Mouse (Mus musculus) heart, embryonic 15.5 days (tissue): ENCODE data around the gene Gpi1. TPM values are rescaled to one million over a fixed set of nuclear protein-coding genes. Genes with fewer than 3 reads are reported as not detected.

Experiments used
- ATAC-seq: fragments of 200-750 bp; cut with Nextera tagmentation; replicated peaks from 2 replicates; pipeline ENCODE4 v1.8.0; 2017; ENCODE audit warnings: low read depth, moderate TSS enrichment; ENCODE audit not compliant: insufficient number of reproducible peaks, insufficient read depth, low FRiP score
- H3K27ac ChIP-seq: fragments of 300-500 bp; sonication (generic); 2 replicates; pipeline ENCODE4 v1.5.1; 2015; ENCODE audit warnings: mild to moderate bottlenecking, inconsistent platforms
- H3K27me3 ChIP-seq: fragments of 300-500 bp; sonication (generic); 2 replicates; pipeline ENCODE4 v1.6.1; 2015; ENCODE audit warnings: inconsistent platforms
- H3K36me3 ChIP-seq: fragments of 300-500 bp; sonication (generic); 2 replicates; pipeline ENCODE4 v1.6.1; 2015; ENCODE audit warnings: mild to moderate bottlenecking, inconsistent platforms
- H3K4me1 ChIP-seq: fragments of 300-500 bp; sonication (generic); replicated peaks from 2 replicates; pipeline ENCODE4 v1.6.1; 2015; ENCODE audit warnings: inconsistent platforms
- H3K4me2 ChIP-seq: fragments of 300-500 bp; sonication (generic); 2 replicates; pipeline ENCODE4 v1.6.1; 2015; ENCODE audit warnings: inconsistent platforms, mild to moderate bottlenecking, moderate library complexity
- H3K4me3 ChIP-seq: fragments of 300-500 bp; sonication (generic); 2 replicates; pipeline ENCODE4 v1.5.1; 2015; ENCODE audit warnings: mild to moderate bottlenecking, inconsistent platforms
- H3K9ac ChIP-seq: fragments of 300-500 bp; sonication (generic); 2 replicates; pipeline ENCODE4 v1.6.1; 2015; ENCODE audit warnings: mild to moderate bottlenecking, inconsistent platforms
- H3K9me3 ChIP-seq: fragments of 300-500 bp; sonication (generic); replicated peaks from 2 replicates; pipeline ENCODE4 v1.6.1; 2016; ENCODE audit warnings: inconsistent platforms
- WGBS: fragments of 180-500 bp; shearing (Covaris S2); methylation state at CpG from one replicate; pipeline ENCODE4 v1.1.7; 2015; ENCODE audit warnings: mixed read lengths; 5-methylcytosine and 5-hydroxymethylcytosine counted together
- polyA plus RNA-seq: library from polyadenylated mRNA; unstranded; fragments of >200 nt; fragmentation: Nextera tagmentation; extraction: Ambion mirVana; gene quantifications from 2 replicates; pipeline ENCODE4 v1.2.1, GENCODE M21; 2015

The Gpi1 gene
- polyA plus RNA-seq, 1 experiment from 2014 or later = 727 TPM

- H3K4me3 ChIP-seq = peak overlapping the region; percentile 78
- H3K9me3 ChIP-seq = no peaks in the 10 kb centered on the region
- peak overlapping the region; percentile 73 for H3K4me2 ChIP-seq
- peaks cover 57% of the 10 kb centered on the region for H3K4me1 ChIP-seq
- no peak for ATAC-seq
- H3K36me3 ChIP-seq = peaks cover 36% of the 10 kb centered on the region
- no peaks in the 10 kb centered on the region for H3K27me3 ChIP-seq
- peak overlapping the region; percentile 86 for H3K9ac ChIP-seq
- WGBS = 7% methylated on average over 5 of the region's 5 CpGs
- peak overlapping the region; percentile 96 for H3K27ac ChIP-seq
These were observed 983 bp downstream of the Gpi1 start for GRCm38 (mm10) chr7:34229153-34229552.

- peaks cover 41% of the 10 kb centered on the region for H3K36me3 ChIP-seq
- H3K4me1 ChIP-seq = peaks cover 56% of the 10 kb centered on the region
- 26% methylated on average over 5 of the region's 9 CpGs for WGBS
These were observed 1.5 kb downstream of the Gpi1 start for GRCm38 (mm10) chr7:34228641-34229040.

DNA sequence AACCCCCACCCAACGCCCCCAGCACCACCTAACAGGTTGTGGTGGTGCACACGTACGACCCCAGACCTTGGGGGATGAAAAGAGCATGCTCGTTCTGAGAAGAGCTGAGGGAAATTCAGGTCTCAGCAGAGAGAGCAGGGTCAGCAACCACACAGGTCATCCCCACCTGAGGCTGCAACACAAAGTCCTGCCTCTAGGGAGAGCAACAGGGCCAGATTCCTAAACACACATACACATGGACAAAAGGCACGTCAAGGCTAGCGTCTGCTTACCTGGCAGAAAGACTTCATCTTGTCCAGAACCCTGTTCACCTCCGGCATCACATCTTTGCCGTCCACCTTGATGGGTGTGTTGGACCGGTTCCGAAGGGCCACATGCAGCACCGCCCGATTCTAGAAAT is 3.3 kb downstream of the Gpi1 start:
- Histone ChIP-seq H3K36me3 (peaks cover 58% of the 10 kb centered on the region), H3K4me3 (peak overlapping the region; percentile 78; the same call in 1 of the 2 replicates), H3K9ac (0 out of 2 replicates have a peak overlapping the region, but pooled peaks have one; percentile 6), H3K27ac (no peak overlapping the region; the same call in 1 of the 2 replicates), H3K4me2 (peak overlapping the region; percentile 73), H3K4me1 (peaks cover 43% of the 10 kb centered on the region), H3K27me3 (no peaks in the 10 kb centered on the region), H3K9me3 (no peaks in the 10 kb centered on the region)
- no peak for ATAC-seq
- 88% methylated on average over 12 of the region's 12 CpGs for WGBS

More at GRCm38 (mm10) chr7:34228641-34229040, 1.5 kb downstream of the Gpi1 start:
- Histone ChIP-seq H3K27me3 (no peaks in the 10 kb centered on the region), H3K4me2 (peak overlapping the region; percentile 73), H3K27ac (no peak overlapping the region), H3K4me3 (peak overlapping the region; percentile 78), H3K9me3 (no peaks in the 10 kb centered on the region), H3K9ac (peak overlapping the region; percentile 86)
- no peak for ATAC-seq

DNA sequence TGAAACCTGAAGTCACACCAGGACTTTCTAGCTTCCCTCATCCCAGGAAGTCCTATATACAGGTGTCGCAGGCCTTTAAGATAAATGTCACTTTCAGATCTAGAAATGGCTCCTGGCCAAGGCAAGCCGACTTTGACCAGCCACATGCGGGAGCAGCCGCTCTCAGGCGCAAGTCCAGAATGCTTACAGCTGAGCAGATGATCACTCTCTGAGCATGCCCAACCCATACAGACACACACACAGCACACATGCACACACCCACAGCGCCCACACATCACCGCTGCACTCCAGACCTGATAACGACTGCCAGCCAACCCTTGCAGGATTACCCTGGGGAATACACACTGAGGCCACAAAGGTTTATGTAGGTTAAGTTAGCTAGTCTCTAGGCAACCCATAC is 4.0 kb downstream of the Gpi1 start:
- 47% methylated on average over 8 of the region's 8 CpGs for WGBS
- Histone ChIP-seq H3K9ac (0 out of 2 replicates have a peak overlapping the region, but pooled peaks have one; percentile 6), H3K4me3 (peak overlapping the region; percentile 29), H3K36me3 (peaks cover 66% of the 10 kb centered on the region), H3K4me1 (peaks cover 43% of the 10 kb centered on the region), H3K9me3 (no peaks in the 10 kb centered on the region), H3K4me2 (peak overlapping the region; percentile 73), H3K27me3 (no peaks in the 10 kb centered on the region), H3K27ac (peak overlapping the region; percentile 10; the same call in 1 of the 2 replicates)
- ATAC-seq = no peak

DNA sequence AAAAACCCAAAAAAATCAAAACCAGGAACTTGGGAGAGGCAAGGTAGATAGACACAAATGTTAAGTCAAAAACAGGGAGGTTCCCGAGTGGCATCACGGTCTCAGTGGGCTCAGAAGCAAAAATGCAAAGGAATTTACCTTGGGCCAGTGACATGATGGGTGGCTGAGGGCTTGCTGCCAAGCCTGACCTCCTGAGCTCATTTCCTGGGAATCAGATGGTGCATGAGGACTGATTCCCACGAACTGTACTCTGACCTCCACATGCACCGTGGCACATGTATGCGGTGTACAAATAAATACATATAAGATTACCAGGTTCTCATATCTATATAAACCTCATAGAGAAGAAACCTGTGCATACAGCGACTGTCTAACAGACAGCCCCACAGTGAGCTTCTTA is 5.8 kb downstream of the Gpi1 start:
- Histone ChIP-seq H3K9me3 (no peaks in the 10 kb centered on the region), H3K27me3 (no peaks in the 10 kb centered on the region), H3K4me1 (peaks cover 39% of the 10 kb centered on the region), H3K9ac (no peak overlapping the region), H3K36me3 (peaks cover 83% of the 10 kb centered on the region), H3K4me3 (no peak overlapping the region), H3K4me2 (no peak overlapping the region), H3K27ac (no peak overlapping the region)
- 84% methylated on average over 6 of the region's 6 CpGs for WGBS
- no peak for ATAC-seq

DNA sequence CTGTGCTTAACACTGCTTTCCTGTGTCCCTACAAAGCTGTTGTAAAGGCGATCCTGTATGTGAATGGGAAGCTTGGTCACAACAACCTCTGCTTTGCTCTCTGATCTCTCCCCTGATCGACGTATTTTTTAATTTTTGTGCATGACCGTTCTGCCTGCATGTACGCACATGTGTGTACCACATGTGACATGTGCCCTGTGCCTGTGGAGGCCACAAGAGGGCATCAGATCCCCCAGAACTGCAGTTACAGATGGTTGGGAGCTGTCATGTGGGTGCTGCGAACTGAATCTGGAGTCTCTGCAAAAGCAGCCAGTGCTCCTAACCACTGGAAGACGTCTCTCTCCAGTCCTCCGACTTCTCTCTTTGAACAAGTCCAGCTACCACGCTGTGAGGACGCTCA is 7.8 kb downstream of the Gpi1 start:
- WGBS = 93% methylated on average over 10 of the region's 10 CpGs
- H3K36me3 ChIP-seq = peaks cover 96% of the 10 kb centered on the region
- H3K27me3 ChIP-seq = no peaks in the 10 kb centered on the region
- no peak overlapping the region for H3K4me3 ChIP-seq
- H3K9ac ChIP-seq = no peak overlapping the region
- H3K4me2 ChIP-seq = no peak overlapping the region
- no peak for ATAC-seq
- H3K9me3 ChIP-seq = no peaks in the 10 kb centered on the region
- peaks cover 20% of the 10 kb centered on the region for H3K4me1 ChIP-seq
- H3K27ac ChIP-seq = no peak overlapping the region

DNA sequence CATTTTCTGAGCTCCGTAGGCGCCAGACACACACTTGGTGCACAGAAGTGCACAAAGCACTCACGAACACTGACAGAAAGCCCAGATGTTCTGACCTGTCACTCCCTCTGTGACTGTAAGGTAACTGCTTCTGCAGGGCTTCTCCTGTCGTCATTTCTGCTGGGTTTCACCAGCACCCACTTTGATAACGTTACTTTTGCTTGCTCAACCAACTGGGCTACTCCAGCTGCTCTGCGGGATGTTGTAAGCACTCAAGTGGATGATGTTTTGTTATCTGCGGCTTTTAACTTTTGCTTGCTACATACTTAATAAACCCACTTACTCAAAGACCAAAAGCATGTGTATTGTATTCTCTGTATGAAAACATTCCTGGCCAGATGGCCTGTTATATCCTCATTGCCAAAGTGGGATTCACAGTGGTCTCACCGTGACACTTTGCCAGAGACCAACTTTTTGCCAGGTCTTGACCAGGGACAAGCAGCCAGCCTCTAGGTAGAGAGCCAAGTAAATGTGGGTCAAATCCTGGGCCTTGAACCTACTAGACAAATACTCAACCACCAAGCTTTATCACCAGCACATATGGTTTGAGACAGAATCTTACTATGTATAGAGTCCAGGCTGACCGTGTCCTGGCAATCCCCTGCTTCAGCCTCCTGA is 8.4 kb downstream of the Gpi1 start:
- H3K4me1 ChIP-seq = peaks cover 14% of the 10 kb centered on the region
- no peak overlapping the region for H3K9ac ChIP-seq
- no peak overlapping the region for H3K4me2 ChIP-seq
- no peaks in the 10 kb centered on the region for H3K9me3 ChIP-seq
- 75% methylated on average over 9 of the region's 9 CpGs for WGBS
- peaks cover 96% of the 10 kb centered on the region for H3K36me3 ChIP-seq
- no peak overlapping the region for H3K4me3 ChIP-seq
- no peak overlapping the region for H3K27ac ChIP-seq
- no peaks in the 10 kb centered on the region for H3K27me3 ChIP-seq
- ATAC-seq = no peak

DNA sequence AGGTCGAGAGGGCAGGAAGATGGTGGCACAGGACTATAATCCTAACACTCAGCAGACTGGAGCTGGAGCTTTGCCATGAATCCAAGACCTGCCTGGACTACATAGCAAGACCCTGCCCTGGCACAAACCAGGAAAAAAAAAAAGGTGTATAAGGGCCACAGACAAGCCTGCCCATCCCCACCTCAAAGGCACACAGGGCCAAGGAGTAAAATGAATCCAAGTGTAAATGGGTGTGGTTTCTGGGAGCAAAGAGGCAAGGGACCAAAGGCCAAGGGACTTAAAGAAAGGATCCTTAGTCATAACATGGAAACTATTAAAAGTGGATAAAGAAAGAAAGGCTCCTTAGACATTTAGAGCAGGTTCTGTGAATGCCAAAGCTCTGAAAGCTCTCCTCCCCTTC is 11.6 kb downstream of the Gpi1 start:
- WGBS = 78% methylated on average over 1 of the region's 1 CpGs
- ATAC-seq = no peak

DNA sequence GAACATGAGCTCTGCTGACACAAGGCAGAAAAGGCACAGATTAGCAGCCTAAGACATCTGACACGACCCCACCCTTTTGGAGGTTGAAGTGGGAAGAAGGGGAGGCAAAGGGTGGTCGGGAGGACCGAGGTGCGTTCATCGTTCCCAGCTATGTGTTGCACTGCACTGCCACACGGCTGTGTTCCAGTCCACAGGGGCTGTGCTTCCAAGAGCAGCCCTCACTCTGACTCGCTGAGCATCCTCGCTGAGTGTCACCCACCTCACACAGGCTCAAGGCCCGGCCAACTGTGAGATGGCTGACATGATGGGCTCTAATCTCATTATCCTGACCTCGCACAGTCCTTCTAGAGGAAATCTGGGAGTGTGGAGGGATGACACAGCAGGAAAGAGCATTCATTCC is 13.7 kb downstream of the Gpi1 start:
- Histone ChIP-seq H3K4me2 (no peak overlapping the region), H3K9ac (no peak overlapping the region), H3K9me3 (no peaks in the 10 kb centered on the region), H3K4me1 (no peaks in the 10 kb centered on the region), H3K27ac (no peak overlapping the region), H3K27me3 (no peaks in the 10 kb centered on the region), H3K4me3 (no peak overlapping the region), H3K36me3 (peaks cover 100% of the 10 kb centered on the region)
- 92% methylated on average over 10 of the region's 10 CpGs for WGBS
- no peak for ATAC-seq

More for the DNA sequence above, 11.6 kb downstream of the Gpi1 start:
- Histone ChIP-seq H3K27ac (no peak overlapping the region), H3K4me3 (no peak overlapping the region), H3K4me2 (no peak overlapping the region), H3K9me3 (no peaks in the 10 kb centered on the region), H3K9ac (no peak overlapping the region), H3K4me1 (no peaks in the 10 kb centered on the region), H3K36me3 (peaks cover 100% of the 10 kb centered on the region), H3K27me3 (no peaks in the 10 kb centered on the region)

GRCm38 (mm10) chr7:34215481-34215880 is 14.7 kb downstream of the Gpi1 start:
- Histone ChIP-seq H3K4me2 (no peak overlapping the region), H3K36me3 (peaks cover 100% of the 10 kb centered on the region), H3K27me3 (no peaks in the 10 kb centered on the region), H3K4me1 (no peaks in the 10 kb centered on the region), H3K27ac (no peak overlapping the region), H3K4me3 (no peak overlapping the region), H3K9ac (no peak overlapping the region), H3K9me3 (no peaks in the 10 kb centered on the region)
- WGBS = 84% methylated on average over 9 of the region's 9 CpGs
- no peak for ATAC-seq

DNA sequence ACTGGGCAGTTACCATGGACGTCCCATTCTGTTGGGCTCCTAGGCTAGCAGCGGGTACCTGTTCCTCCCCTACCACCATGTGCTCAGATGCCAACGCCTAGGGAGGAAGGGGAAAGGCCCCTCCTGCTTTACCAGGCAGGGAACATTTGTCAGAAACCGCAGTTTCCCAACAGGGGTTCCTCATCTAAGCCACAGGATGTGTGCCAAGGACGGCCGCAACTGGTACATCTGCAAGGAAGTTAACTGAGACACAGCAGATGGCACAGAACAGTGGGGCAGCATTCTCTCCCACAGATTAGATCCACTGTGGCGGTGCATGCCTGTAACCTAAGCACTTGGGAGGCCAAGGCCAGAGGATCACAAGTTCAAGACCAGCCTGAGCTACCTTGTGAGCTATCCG is 15.5 kb downstream of the Gpi1 start:
- H3K36me3 ChIP-seq = peaks cover 99% of the 10 kb centered on the region
- H3K4me2 ChIP-seq = no peak overlapping the region
- no peak overlapping the region for H3K4me3 ChIP-seq
- no peaks in the 10 kb centered on the region for H3K9me3 ChIP-seq
- no peak overlapping the region for H3K9ac ChIP-seq
- H3K27me3 ChIP-seq = no peaks in the 10 kb centered on the region
- H3K4me1 ChIP-seq = no peaks in the 10 kb centered on the region
- 94% methylated on average over 8 of the region's 8 CpGs for WGBS
- no peak for ATAC-seq
- no peak overlapping the region for H3K27ac ChIP-seq

GRCm38 (mm10) chr7:34213281-34213680 is 16.9 kb downstream of the Gpi1 start:
- Histone ChIP-seq H3K36me3 (peaks cover 99% of the 10 kb centered on the region), H3K4me3 (no peak overlapping the region), H3K4me1 (no peaks in the 10 kb centered on the region), H3K27ac (no peak overlapping the region), H3K27me3 (no peaks in the 10 kb centered on the region), H3K9me3 (no peaks in the 10 kb centered on the region), H3K9ac (no peak overlapping the region), H3K4me2 (no peak overlapping the region)
- ATAC-seq = no peak
- WGBS = 88% methylated on average over 7 of the region's 7 CpGs
